Mouse (Mus musculus) hindbrain, embryonic 15.5 days (tissue): ENCODE data around the gene Rin1. TPM values are rescaled to one million over a fixed set of nuclear protein-coding genes. Genes with fewer than 3 reads are reported as not detected.

ENCODE experiments used
- ATAC-seq: fragments of 200-750 bp; cut with Nextera tagmentation; 2 replicates; pipeline ENCODE4 v1.8.0; 2017; ENCODE audit warnings: low read depth, moderate number of reproducible peaks, moderate TSS enrichment; ENCODE audit not compliant: low FRiP score
- H3K27ac ChIP-seq: fragments of 300-500 bp; sonication (generic); replicated peaks from 2 replicates; pipeline ENCODE4 v1.5.1; 2015; ENCODE audit warnings: mild to moderate bottlenecking, inconsistent platforms
- H3K27me3 ChIP-seq: fragments of 300-500 bp; sonication (generic); 2 replicates; pipeline ENCODE4 v1.6.1; 2015; ENCODE audit warnings: control low read depth, inconsistent platforms
- H3K36me3 ChIP-seq: fragments of 300-500 bp; sonication (generic); 2 replicates; pipeline ENCODE4 v1.6.1; 2015; ENCODE audit warnings: control low read depth, inconsistent platforms
- H3K4me1 ChIP-seq: fragments of 300-500 bp; sonication (generic); replicated peaks from 2 replicates; pipeline ENCODE4 v1.6.1; 2015; ENCODE audit warnings: control low read depth, inconsistent platforms
- H3K4me2 ChIP-seq: fragments of 300-500 bp; sonication (generic); 2 replicates; pipeline ENCODE4 v1.6.1; 2015; ENCODE audit warnings: moderate library complexity, mild to moderate bottlenecking, inconsistent platforms
- H3K4me3 ChIP-seq: fragments of 300-500 bp; sonication (generic); 2 replicates; pipeline ENCODE4 v1.5.1; 2015; ENCODE audit warnings: mild to moderate bottlenecking, inconsistent platforms
- H3K9ac ChIP-seq: fragments of 300-500 bp; sonication (generic); 2 replicates; pipeline ENCODE4 v1.6.1; 2015; ENCODE audit warnings: inconsistent platforms
- H3K9me3 ChIP-seq: fragments of 300-500 bp; sonication (generic); 2 replicates; pipeline ENCODE4 v1.6.1; 2016; ENCODE audit warnings: control low read depth, inconsistent platforms
- WGBS: fragments of 180-500 bp; shearing (Covaris S2); methylation state at CpG from one replicate; pipeline ENCODE4 v1.1.7; 2015; 5-methylcytosine and 5-hydroxymethylcytosine counted together
- polyA plus RNA-seq: library from polyadenylated mRNA; unstranded; fragments of >200 nt; fragmentation: Nextera tagmentation; extraction: Ambion mirVana; gene quantifications from 2 replicates; pipeline ENCODE4 v1.2.1, GENCODE M21; 2015

Gene Rin1
- polyA plus RNA-seq, 1 experiment from 2014 or later, result 1.1 TPM

GRCm38 (mm10) chr19:5087884-5088728 lies 37.8 kb downstream of the Rin1 start, which contains the start of gene Yif1a:
Gene Yif1a, plus strand, starts transcription at chr19:5088538.
- H3K4me1 ChIP-seq, result peaks cover 36% of the 10 kb centered on the region
- H3K4me2 ChIP-seq, result peak within 1 kb of the TSS; percentile 89
- peak within 1 kb of the TSS; percentile 85 for H3K27ac ChIP-seq
- H3K4me3 ChIP-seq, result peak within 1 kb of the TSS; percentile 87
- under 1% methylated on average over 58 of the region's 58 CpGs for WGBS
- H3K9me3 ChIP-seq, result no peaks in the 10 kb centered on the region
- ATAC-seq, result peak; percentile 92
- H3K9ac ChIP-seq, result peak within 1 kb of the TSS; percentile 87
- peaks cover 23% of the 10 kb centered on the region; the same call in 1 of the 2 replicates for H3K36me3 ChIP-seq
- peaks cover 22% of the 10 kb centered on the region for H3K27me3 ChIP-seq

- Histone ChIP-seq H3K9ac (peak overlapping the region; percentile 87), H3K4me2 (peak overlapping the region; percentile 89), H3K9me3 (no peaks in the 10 kb centered on the region), H3K4me1 (peaks cover 40% of the 10 kb centered on the region), H3K4me3 (peak overlapping the region; percentile 87), H3K27me3 (peaks cover 11% of the 10 kb centered on the region), H3K27ac (no peak overlapping the region), H3K36me3 (peaks cover 30% of the 10 kb centered on the region)
- WGBS, result 92% methylated on average over 4 of the region's 4 CpGs
- ATAC-seq, result no peak
Observed at GRCm38 (mm10) chr19:5089324-5089723, 39.0 kb downstream of the Rin1 start.

GRCm38 (mm10) chr19:5092083-5092482 lies 41.8 kb downstream of the Rin1 start:
- Histone ChIP-seq H3K9ac (no peak overlapping the region), H3K4me2 (no peak overlapping the region), H3K4me3 (no peak overlapping the region), H3K27me3 (no peaks in the 10 kb centered on the region), H3K4me1 (peaks cover 61% of the 10 kb centered on the region), H3K36me3 (peaks cover 30% of the 10 kb centered on the region), H3K9me3 (no peaks in the 10 kb centered on the region), H3K27ac (no peak overlapping the region)
- no peak for ATAC-seq
- 83% methylated on average over 10 of the region's 10 CpGs for WGBS

- H3K27ac ChIP-seq, result peak overlapping the region; percentile 97
- peak overlapping the region; percentile 91; the same call in 1 of the 2 replicates for H3K4me3 ChIP-seq
- H3K27me3 ChIP-seq, result no peaks in the 10 kb centered on the region
- peaks cover 60% of the 10 kb centered on the region for H3K4me1 ChIP-seq
- H3K9ac ChIP-seq, result peak overlapping the region; percentile 45; the same call in 1 of the 2 replicates
- WGBS, result 70% methylated on average over 12 of the region's 12 CpGs
- peak overlapping the region; percentile 87 for H3K4me2 ChIP-seq
- H3K36me3 ChIP-seq, result peaks cover 30% of the 10 kb centered on the region
- no peak for ATAC-seq
- no peaks in the 10 kb centered on the region for H3K9me3 ChIP-seq
Observed at GRCm38 (mm10) chr19:5093481-5094242, 43.4 kb downstream of the Rin1 start.

DNA sequence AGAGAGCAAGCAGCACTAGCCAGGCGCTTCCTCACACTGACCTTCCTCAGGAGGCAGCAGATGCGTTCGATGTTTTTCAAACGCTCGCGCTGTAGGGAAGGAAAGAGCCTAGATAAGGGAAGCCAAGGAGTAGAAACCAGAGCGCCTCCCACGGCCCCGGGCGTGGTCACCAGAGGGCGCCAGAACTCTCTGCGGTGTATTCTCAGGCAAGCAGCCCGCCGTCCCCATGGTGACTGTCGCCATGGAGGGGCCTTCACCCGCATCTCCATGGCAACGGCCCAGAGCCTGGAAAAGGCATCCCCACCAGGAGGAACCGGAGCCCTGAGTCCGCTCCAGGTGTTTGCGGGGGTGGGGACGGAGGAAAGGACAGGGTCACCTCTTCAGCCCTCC lies 44.0 kb downstream of the Rin1 start:
- H3K4me2 ChIP-seq, result peak overlapping the region; percentile 87
- ATAC-seq, result peak; percentile 62
- H3K27me3 ChIP-seq, result no peaks in the 10 kb centered on the region
- H3K27ac ChIP-seq, result peak overlapping the region; percentile 97
- peaks cover 60% of the 10 kb centered on the region for H3K4me1 ChIP-seq
- peak overlapping the region; percentile 45 for H3K9ac ChIP-seq
- H3K4me3 ChIP-seq, result peak overlapping the region; percentile 91
- under 1% methylated on average over 21 of the region's 21 CpGs for WGBS
- peaks cover 30% of the 10 kb centered on the region for H3K36me3 ChIP-seq
- no peaks in the 10 kb centered on the region for H3K9me3 ChIP-seq

GRCm38 (mm10) chr19:5094746-5095417 lies 44.6 kb downstream of the Rin1 start:
- Histone ChIP-seq H3K27me3 (no peaks in the 10 kb centered on the region), H3K36me3 (peaks cover 33% of the 10 kb centered on the region), H3K9me3 (no peaks in the 10 kb centered on the region), H3K4me2 (peak overlapping the region; percentile 87), H3K4me3 (peak overlapping the region; percentile 91), H3K4me1 (peaks cover 61% of the 10 kb centered on the region), H3K27ac (peak overlapping the region; percentile 97), H3K9ac (peak overlapping the region; percentile 45)
- ATAC-seq, result no peak; the same call in 1 of the 2 replicates
- WGBS, result 25% methylated on average over 11 of the region's 11 CpGs

- 7% methylated on average over 9 of the region's 9 CpGs for WGBS
- peak overlapping the region; percentile 91 for H3K4me3 ChIP-seq
- peak overlapping the region; percentile 99 for H3K9ac ChIP-seq
- no peaks in the 10 kb centered on the region for H3K9me3 ChIP-seq
- peak overlapping the region; percentile 87 for H3K4me2 ChIP-seq
- peak overlapping the region; percentile 97 for H3K27ac ChIP-seq
- no peaks in the 10 kb centered on the region for H3K27me3 ChIP-seq
- H3K36me3 ChIP-seq, result peaks cover 36% of the 10 kb centered on the region
- H3K4me1 ChIP-seq, result peaks cover 63% of the 10 kb centered on the region
- ATAC-seq, result no peak
Observed at GRCm38 (mm10) chr19:5095887-5096474, 45.7 kb downstream of the Rin1 start.

- no peaks in the 10 kb centered on the region for H3K27me3 ChIP-seq
- peak overlapping the region; percentile 91 for H3K4me3 ChIP-seq
- peak overlapping the region; percentile 99 for H3K9ac ChIP-seq
- peak; percentile 39 for ATAC-seq
- H3K4me2 ChIP-seq, result peak overlapping the region; percentile 87
- 2% methylated on average over 21 of the region's 31 CpGs for WGBS
- peaks cover 63% of the 10 kb centered on the region for H3K4me1 ChIP-seq
- H3K36me3 ChIP-seq, result peaks cover 34% of the 10 kb centered on the region
- H3K27ac ChIP-seq, result peak overlapping the region; percentile 97
- H3K9me3 ChIP-seq, result no peaks in the 10 kb centered on the region
Observed at GRCm38 (mm10) chr19:5097521-5098362, 47.5 kb downstream of the Rin1 start.

GRCm38 (mm10) chr19:5098363-5099143 lies 48.3 kb downstream of the Rin1 start, which contains the start of gene Cnih2:
Gene Cnih2, minus strand, starts transcription at chr19:5098521.
- Histone ChIP-seq H3K27ac (peak within 1 kb of the TSS; percentile 97), H3K9me3 (no peaks in the 10 kb centered on the region), H3K36me3 (peaks cover 35% of the 10 kb centered on the region), H3K27me3 (no peaks in the 10 kb centered on the region), H3K4me2 (peak within 1 kb of the TSS; percentile 87), H3K9ac (peak within 1 kb of the TSS; percentile 99), H3K4me1 (peaks cover 56% of the 10 kb centered on the region), H3K4me3 (peak within 1 kb of the TSS; percentile 91)
- WGBS, result 1% methylated on average over 41 of the region's 48 CpGs
- ATAC-seq, result peak; percentile 68

GRCm38 (mm10) chr19:5106074-5106473 lies 55.8 kb downstream of the Rin1 start:
- Histone ChIP-seq H3K36me3 (peaks cover 62% of the 10 kb centered on the region), H3K4me2 (peak overlapping the region; percentile 87), H3K27ac (peak overlapping the region; percentile 99), H3K27me3 (no peaks in the 10 kb centered on the region), H3K9ac (peak overlapping the region; percentile 89), H3K4me3 (peak overlapping the region; percentile 74), H3K9me3 (no peaks in the 10 kb centered on the region), H3K4me1 (peaks cover 20% of the 10 kb centered on the region)
- WGBS, result 25% methylated on average over 9 of the region's 9 CpGs
- no peak for ATAC-seq
